Mouse (Mus musculus): ENCODE data around the gene Fam160b1.

- TF ChIP-seq CTCF (IDR thresholded peaks at IDR 0.05; ENCODE audit: low read depth) (no peak), EP300 (IDR thresholded peaks at IDR 0.05; ENCODE audit: low read depth) (no peak)
These were observed 76.1 kb downstream of the Fam160b1 start for GRCm38 (mm10) chr19:57436586-57437021.
